Mouse (Mus musculus): ENCODE data around the gene Cep131. TPM values are rescaled to one million over a fixed set of nuclear protein-coding genes. Genes with fewer than 3 reads are reported as not detected.

Cep131 gene
- total and polyA plus RNA-seq, 3 experiments = 6.5 to 10.7 (median 9.3) TPM

GRCm38 (mm10) chr11:120114488-120115215 lies 28.0 kb upstream of the Cep131 start:
- Histone ChIP-seq H3K27ac (no peak overlapping the region), H3K4me1 (ENCODE audit: control insufficient read depth, insufficient read depth, low read length) (peaks cover 2% of the 10 kb centered on the region; the same call in 1 of the 2 replicates), H3K27me3 (ENCODE audit: control insufficient read depth, insufficient read depth, low read length) (no peaks in the 10 kb centered on the region), H3K79me2 (replicated peaks; ENCODE audit: control insufficient read depth, insufficient read depth, low read length) (no peaks in the 10 kb centered on the region), H3K36me3 (ENCODE audit: control insufficient read depth, insufficient read depth, low read length) (no peaks in the 10 kb centered on the region), H3K4me3 (no peak overlapping the region), H3K9ac (ENCODE audit: low read depth, low read length) (no peak overlapping the region)
- intact Hi-C loops (cut with DNase I) = loop anchor here (10.0 kb wide), 1 partner anchor 310 kb away; no protein-coding TSS in a partner anchor
- no peak for DNase-seq
- 96% methylated on average over 21 of the region's 21 CpGs for WGBS
- no peak for TF ChIP-seq CTCF (IDR thresholded peaks at IDR 0.05)
- TF ChIP-seq POLR2A (IDR thresholded peaks at IDR 0.05; ENCODE audit: insufficient read depth, low read depth, low read length) = no peak
- no peak for TF ChIP-seq EP300 (IDR thresholded peaks at IDR 0.05; ENCODE audit: insufficient read depth, low read depth, low read length)

GRCm38 (mm10) chr11:120112136-120112535 lies 25.5 kb upstream of the Cep131 start:
- Histone ChIP-seq H3K4me3 (no peak overlapping the region), H3K79me2 (replicated peaks; ENCODE audit: control insufficient read depth, insufficient read depth, low read length) (no peaks in the 10 kb centered on the region), H3K9ac (ENCODE audit: low read depth, low read length) (no peak overlapping the region), H3K36me3 (ENCODE audit: control insufficient read depth, insufficient read depth, low read length) (no peaks in the 10 kb centered on the region), H3K27me3 (ENCODE audit: control insufficient read depth, insufficient read depth, low read length) (no peaks in the 10 kb centered on the region), H3K4me1 (ENCODE audit: control insufficient read depth, insufficient read depth, low read length) (peaks cover 2% of the 10 kb centered on the region; the same call in 1 of the 2 replicates), H3K27ac (no peak overlapping the region)
- TF ChIP-seq POLR2A (IDR thresholded peaks at IDR 0.05; ENCODE audit: insufficient read depth, low read depth, low read length) (no peak), CTCF (IDR thresholded peaks at IDR 0.05) (no peak), EP300 (IDR thresholded peaks at IDR 0.05; ENCODE audit: insufficient read depth, low read depth, low read length) (no peak)
- DNase-seq = peak in 1 of 2 experiments; percentile 42
- 73% methylated on average over 4 of the region's 4 CpGs for WGBS
- intact Hi-C loops (cut with DNase I) = loop anchor here (2.0 to 10.0 kb wide), 2 partner anchors 95 to 313 kb away; no protein-coding TSS in a partner anchor

GRCm38 (mm10) chr11:120111033-120111432 lies 24.4 kb upstream of the Cep131 start:
- peak; percentile 87 for TF ChIP-seq EP300 (IDR thresholded peaks at IDR 0.05; ENCODE audit: insufficient read depth, low read depth, low read length)
- TF ChIP-seq CTCF (IDR thresholded peaks at IDR 0.05) = peak; percentile 87
- no peak for TF ChIP-seq POLR2A (IDR thresholded peaks at IDR 0.05; ENCODE audit: insufficient read depth, low read depth, low read length)
- no peaks in the 10 kb centered on the region for H3K36me3 ChIP-seq (ENCODE audit: control insufficient read depth, insufficient read depth, low read length)
- no peak overlapping the region for H3K9ac ChIP-seq (ENCODE audit: low read depth, low read length)
- H3K4me3 ChIP-seq = no peak overlapping the region
- no peak overlapping the region for H3K27ac ChIP-seq
- no peaks in the 10 kb centered on the region for H3K79me2 ChIP-seq (replicated peaks; ENCODE audit: control insufficient read depth, insufficient read depth, low read length)
- peak; percentile 56 to 74 for DNase-seq
- H3K27me3 ChIP-seq (ENCODE audit: control insufficient read depth, insufficient read depth, low read length) = no peaks in the 10 kb centered on the region
- intact Hi-C loops (cut with DNase I) = loop anchor here (1.0 to 10.0 kb wide), 3 partner anchors 58 to 314 kb away; no protein-coding TSS in a partner anchor
- 21% methylated on average over 2 of the region's 2 CpGs for WGBS
- H3K4me1 ChIP-seq (ENCODE audit: control insufficient read depth, insufficient read depth, low read length) = peaks cover 2% of the 10 kb centered on the region; the same call in 1 of the 2 replicates

- no peak overlapping the region for H3K9ac ChIP-seq (ENCODE audit: low read depth, low read length)
- H3K27ac ChIP-seq = no peak overlapping the region
- DNase-seq = no peak
- peaks cover 2% of the 10 kb centered on the region; the same call in 1 of the 2 replicates for H3K4me1 ChIP-seq (ENCODE audit: control insufficient read depth, insufficient read depth, low read length)
- TF ChIP-seq CTCF (IDR thresholded peaks at IDR 0.05) (no peak), EP300 (IDR thresholded peaks at IDR 0.05; ENCODE audit: insufficient read depth, low read depth, low read length) (no peak), POLR2A (IDR thresholded peaks at IDR 0.05; ENCODE audit: insufficient read depth, low read depth, low read length) (no peak)
- H3K27me3 ChIP-seq (ENCODE audit: control insufficient read depth, insufficient read depth, low read length) = no peaks in the 10 kb centered on the region
- no peak overlapping the region for H3K4me3 ChIP-seq
- WGBS = 68% methylated on average over 7 of the region's 7 CpGs
- no peaks in the 10 kb centered on the region for H3K79me2 ChIP-seq (replicated peaks; ENCODE audit: control insufficient read depth, insufficient read depth, low read length)
- no peaks in the 10 kb centered on the region for H3K36me3 ChIP-seq (ENCODE audit: control insufficient read depth, insufficient read depth, low read length)
- intact Hi-C loops (cut with DNase I) = loop anchor here (2.0 to 10.0 kb wide), 2 partner anchors 58 to 314 kb away; no protein-coding TSS in a partner anchor
These were observed 23.9 kb upstream of the Cep131 start for GRCm38 (mm10) chr11:120110554-120110953.

GRCm38 (mm10) chr11:120109558-120110210 lies 23.1 kb upstream of the Cep131 start:
- intact Hi-C loops (cut with DNase I) = loop anchor here (2.0 to 10.0 kb wide), 2 partner anchors 59 to 315 kb away; no protein-coding TSS in a partner anchor
- Histone ChIP-seq H3K4me1 (ENCODE audit: control insufficient read depth, insufficient read depth, low read length) (peaks cover 2% of the 10 kb centered on the region; the same call in 1 of the 2 replicates), H3K4me3 (no peak overlapping the region), H3K27me3 (ENCODE audit: control insufficient read depth, insufficient read depth, low read length) (no peaks in the 10 kb centered on the region), H3K27ac (no peak overlapping the region), H3K79me2 (replicated peaks; ENCODE audit: control insufficient read depth, insufficient read depth, low read length) (no peaks in the 10 kb centered on the region), H3K9ac (ENCODE audit: low read depth, low read length) (no peak overlapping the region), H3K36me3 (ENCODE audit: control insufficient read depth, insufficient read depth, low read length) (no peaks in the 10 kb centered on the region)
- DNase-seq = no peak
- 86% methylated on average over 14 of the region's 14 CpGs for WGBS
- TF ChIP-seq EP300 (IDR thresholded peaks at IDR 0.05; ENCODE audit: insufficient read depth, low read depth, low read length) = no peak
- no peak for TF ChIP-seq POLR2A (IDR thresholded peaks at IDR 0.05; ENCODE audit: insufficient read depth, low read depth, low read length)
- TF ChIP-seq CTCF (IDR thresholded peaks at IDR 0.05) = no peak

All from heart, adult 2 months (tissue).